14 mouse cellular contexts compared by ENCODE assay signal in the genomic region with DNA sequence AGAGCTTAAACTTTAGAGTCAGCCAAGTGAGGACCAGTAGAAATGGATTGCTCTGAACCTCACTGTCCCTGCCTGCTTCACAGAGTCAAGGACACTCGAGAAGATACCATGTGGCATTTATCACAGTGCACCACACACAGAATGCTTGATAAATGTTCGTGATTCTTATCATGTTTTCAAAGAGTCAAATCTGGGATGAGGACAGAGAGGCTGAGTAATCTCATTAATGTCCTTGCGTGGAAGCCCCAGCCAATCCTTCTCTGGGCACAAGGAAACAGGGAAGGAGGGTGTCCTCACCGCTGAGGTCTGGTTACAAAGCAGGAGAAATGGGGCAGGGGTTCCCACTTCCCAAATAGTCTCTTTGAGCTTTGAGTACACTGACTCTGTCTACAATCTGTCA. TPM values are rescaled to one million over a fixed set of nuclear protein-coding genes. Genes with fewer than 3 reads are reported as not detected.
"Had no signal": no experiment of that assay in that cellular context is flagged by ENCODE, and none has a peak within 500 bp of the region (broad histone marks: within the 10 kb centered on the region; RNA-seq: fewer than 3 reads in every experiment).

No protein-coding gene starts in this region.

- DNase-seq: kidney, adult 18-20 months; kidney, adult 9 months; kidney, postnatal 14 days; kidney, postnatal 4 days; liver, embryonic 13.5 days; lung, adult 2 months; midbrain, embryonic 14.5 days; thymus, adult 18-20 months; thymus, postnatal 36 days had no signal

RNA-seq across cellular contexts. Expression of a gene that starts 55.8 kb away (rescaled TPM):
- total RNA-seq: liver, adult 2 months had no signal
- polyA plus RNA-seq: liver, adult 2 months; lung, adult 2 months; lung, embryonic 16.5 days; spleen, adult 2 months; testis, adult 2 months; urinary bladder, adult 2 months had no signal
